Mouse (Mus musculus) intestine, embryonic 14.5 days (tissue): Measurements from ENCODE around the gene Pik3r2. TPM values are rescaled to one million over a fixed set of nuclear protein-coding genes. Genes with fewer than 3 reads are reported as not detected.

Source experiments
- ATAC-seq: fragments of 200-750 bp; cut with Nextera tagmentation; replicated peaks from 2 replicates; pipeline ENCODE4 v1.8.0; 2017; ENCODE audit warnings: low read depth, moderate number of reproducible peaks, moderate TSS enrichment, moderate library complexity; ENCODE audit not compliant: low FRiP score, low TSS enrichment
- DNase-seq: peaks from one replicate; pipeline ENCODE4 v3.0.0-alpha.2; 2018; ENCODE audit warnings: low spot score
- H3K27ac ChIP-seq: fragments of 300-500 bp; sonication (generic); 2 replicates; pipeline ENCODE4 v1.5.1; 2014; ENCODE audit warnings: low read depth, mild to moderate bottlenecking, control low read depth
- H3K27me3 ChIP-seq: fragments of 300-500 bp; sonication (generic); replicated peaks from 2 replicates; pipeline ENCODE4 v1.6.1; 2014; ENCODE audit warnings: low read length, control low read depth; ENCODE audit not compliant: control insufficient read depth, insufficient read depth
- H3K36me3 ChIP-seq: fragments of 300-500 bp; sonication (generic); 2 replicates; pipeline ENCODE4 v1.6.1; 2014; ENCODE audit warnings: low read length, control low read depth; ENCODE audit not compliant: control insufficient read depth, insufficient read depth
- H3K4me1 ChIP-seq: fragments of 300-500 bp; sonication (generic); replicated peaks from 2 replicates; pipeline ENCODE4 v1.6.1; 2014; ENCODE audit warnings: low read length, control low read depth, mixed read lengths; ENCODE audit not compliant: control insufficient read depth, insufficient read depth
- H3K4me2 ChIP-seq: fragments of 300-500 bp; sonication (generic); 2 replicates; pipeline ENCODE4 v1.6.1; 2014; ENCODE audit warnings: low read length
- H3K4me3 ChIP-seq: fragments of 300-500 bp; sonication (generic); 2 replicates; pipeline ENCODE4 v1.5.1; 2014; ENCODE audit warnings: low read depth, low read length, control low read depth, mixed read lengths
- H3K9ac ChIP-seq: fragments of 300-500 bp; sonication (generic); 2 replicates; pipeline ENCODE4 v1.6.1; 2014; ENCODE audit warnings: mild to moderate bottlenecking, low read length
- H3K9me3 ChIP-seq: fragments of 300-500 bp; sonication (generic); 2 replicates; pipeline ENCODE4 v1.6.1; 2016; ENCODE audit warnings: low read length, control low read depth; ENCODE audit not compliant: control insufficient read depth
- WGBS: fragments of 180-500 bp; shearing (Covaris S2); extraction: QIAGEN DNeasy Blood & Tissue Kit; methylation state at CpG from one replicate; pipeline ENCODE4 v1.1.7; 2014; 5-methylcytosine and 5-hydroxymethylcytosine counted together
- polyA plus RNA-seq: library from polyadenylated mRNA; unstranded; fragments of >200 nt; fragmentation: Nextera tagmentation; extraction: Ambion mirVana; gene quantifications from 2 replicates; pipeline ENCODE4 v1.2.1, GENCODE M21; 2014

Gene Pik3r2
- polyA plus RNA-seq, 1 experiment from 2014 or later, result 47.3 TPM

GRCm38 (mm10) chr8:70738211-70738610, 38.3 kb downstream of the Pik3r2 start:
- Histone ChIP-seq H3K36me3 (no peaks in the 10 kb centered on the region), H3K4me2 (no peak overlapping the region), H3K27ac (no peak overlapping the region), H3K9ac (no peak overlapping the region), H3K27me3 (peaks cover 19% of the 10 kb centered on the region), H3K9me3 (no peaks in the 10 kb centered on the region), H3K4me1 (0 out of 2 replicates have a peak, but pooled peaks cover 6% of the 10 kb centered on the region), H3K4me3 (no peak overlapping the region)
- no peak for DNase-seq
- no peak for ATAC-seq
- 64% methylated on average over 3 of the region's 3 CpGs for WGBS

GRCm38 (mm10) chr8:70737705-70738104, 38.8 kb downstream of the Pik3r2 start:
- Histone ChIP-seq H3K27ac (no peak overlapping the region), H3K4me3 (no peak overlapping the region), H3K4me1 (0 out of 2 replicates have a peak, but pooled peaks cover 6% of the 10 kb centered on the region), H3K36me3 (no peaks in the 10 kb centered on the region), H3K9ac (no peak overlapping the region), H3K27me3 (peaks cover 14% of the 10 kb centered on the region), H3K4me2 (no peak overlapping the region), H3K9me3 (no peaks in the 10 kb centered on the region)
- no peak for DNase-seq
- no peak for ATAC-seq
- 64% methylated on average over 5 of the region's 5 CpGs for whole genome bisulfite sequencing

- no peak overlapping the region for H3K9ac ChIP-seq
- no peak overlapping the region for H3K4me2 ChIP-seq
- H3K9me3 ChIP-seq, result no peaks in the 10 kb centered on the region
- no peak overlapping the region for H3K4me3 ChIP-seq
- H3K4me1 ChIP-seq, result 0 out of 2 replicates have a peak, but pooled peaks cover 6% of the 10 kb centered on the region
- ATAC-seq, result no peak
- H3K27ac ChIP-seq, result no peak overlapping the region
- peaks cover 24% of the 10 kb centered on the region for H3K27me3 ChIP-seq
- no peaks in the 10 kb centered on the region for H3K36me3 ChIP-seq
- DNase-seq, result no peak
- WGBS, result 86% methylated on average over 4 of the region's 4 CpGs
Measured at GRCm38 (mm10) chr8:70730956-70731355, 45.6 kb downstream of the Pik3r2 start.

GRCm38 (mm10) chr8:70729808-70730475, 46.6 kb downstream of the Pik3r2 start:
- 3% methylated on average over 34 of the region's 34 CpGs for WGBS

GRCm38 (mm10) chr8:70726721-70727120, 49.8 kb downstream of the Pik3r2 start:
- no peaks in the 10 kb centered on the region for H3K9me3 ChIP-seq
- DNase-seq, result no peak
- H3K27ac ChIP-seq, result no peak overlapping the region
- no peak for ATAC-seq
- no peak overlapping the region for H3K4me2 ChIP-seq
- 0 out of 2 replicates have a peak, but pooled peaks cover 6% of the 10 kb centered on the region for H3K4me1 ChIP-seq
- no peaks in the 10 kb centered on the region for H3K36me3 ChIP-seq
- no peak overlapping the region for H3K9ac ChIP-seq
- H3K27me3 ChIP-seq, result peaks cover 24% of the 10 kb centered on the region
- H3K4me3 ChIP-seq, result no peak overlapping the region
- 48% methylated on average over 11 of the region's 11 CpGs for WGBS

More at GRCm38 (mm10) chr8:70729808-70730475, 46.6 kb downstream of the Pik3r2 start:
- no peaks in the 10 kb centered on the region for H3K36me3 ChIP-seq
- 0 out of 2 replicates have a peak, but pooled peaks cover 6% of the 10 kb centered on the region for H3K4me1 ChIP-seq
- H3K4me3 ChIP-seq, result peak overlapping the region; percentile 32
- peak; percentile 64 for DNase-seq
- no peaks in the 10 kb centered on the region for H3K9me3 ChIP-seq
- peak overlapping the region; percentile 48 for H3K4me2 ChIP-seq
- H3K27ac ChIP-seq, result no peak overlapping the region
- H3K9ac ChIP-seq, result peak overlapping the region; percentile 23; the same call in 1 of the 2 replicates
- peak; percentile 75 for ATAC-seq
- peaks cover 24% of the 10 kb centered on the region for H3K27me3 ChIP-seq

GRCm38 (mm10) chr8:70725792-70726447, 50.6 kb downstream of the Pik3r2 start:
- ATAC-seq (no peak), DNase-seq (peak; percentile 75)
- peaks cover 24% of the 10 kb centered on the region for H3K27me3 ChIP-seq
- H3K4me1 ChIP-seq, result 0 out of 2 replicates have a peak, but pooled peaks cover 6% of the 10 kb centered on the region
- no peak overlapping the region for H3K4me2 ChIP-seq
- no peak overlapping the region for H3K27ac ChIP-seq
- no peak overlapping the region for H3K9ac ChIP-seq
- H3K36me3 ChIP-seq, result no peaks in the 10 kb centered on the region
- WGBS, result 26% methylated on average over 14 of the region's 14 CpGs
- H3K9me3 ChIP-seq, result no peaks in the 10 kb centered on the region
- H3K4me3 ChIP-seq, result no peak overlapping the region

GRCm38 (mm10) chr8:70724216-70724615, 52.3 kb downstream of the Pik3r2 start:
- no peaks in the 10 kb centered on the region for H3K4me1 ChIP-seq
- H3K9ac ChIP-seq, result no peak overlapping the region
- no peaks in the 10 kb centered on the region for H3K9me3 ChIP-seq
- DNase-seq (no peak), ATAC-seq (no peak)
- H3K4me3 ChIP-seq, result no peak overlapping the region
- H3K36me3 ChIP-seq, result no peaks in the 10 kb centered on the region
- H3K27me3 ChIP-seq, result peaks cover 14% of the 10 kb centered on the region
- 77% methylated on average over 12 of the region's 12 CpGs for WGBS
- H3K4me2 ChIP-seq, result no peak overlapping the region
- H3K27ac ChIP-seq, result no peak overlapping the region

GRCm38 (mm10) chr8:70723486-70724210, 52.9 kb downstream of the Pik3r2 start, which contains the start of gene Pde4c:
Pde4c (plus strand) TSS chr8:70723720.
- Histone ChIP-seq H3K36me3 (no peaks in the 10 kb centered on the region), H3K27me3 (peaks cover 9% of the 10 kb centered on the region), H3K4me3 (no peak within 1 kb of the TSS), H3K4me1 (no peaks in the 10 kb centered on the region), H3K27ac (no peak within 1 kb of the TSS), H3K9me3 (no peaks in the 10 kb centered on the region), H3K9ac (no peak within 1 kb of the TSS), H3K4me2 (no peak within 1 kb of the TSS)
- WGBS, result 52% methylated on average over 7 of the region's 7 CpGs
- ATAC-seq (no peak), DNase-seq (no peak)
